Mouse (Mus musculus): ENCODE data around the gene Mthfr. TPM values are rescaled to one million over a fixed set of nuclear protein-coding genes. Genes with fewer than 3 reads are reported as not detected.

Gene Mthfr
- polyA plus RNA-seq, 1 experiment from 2014 or later, result 14.6 TPM

DNA sequence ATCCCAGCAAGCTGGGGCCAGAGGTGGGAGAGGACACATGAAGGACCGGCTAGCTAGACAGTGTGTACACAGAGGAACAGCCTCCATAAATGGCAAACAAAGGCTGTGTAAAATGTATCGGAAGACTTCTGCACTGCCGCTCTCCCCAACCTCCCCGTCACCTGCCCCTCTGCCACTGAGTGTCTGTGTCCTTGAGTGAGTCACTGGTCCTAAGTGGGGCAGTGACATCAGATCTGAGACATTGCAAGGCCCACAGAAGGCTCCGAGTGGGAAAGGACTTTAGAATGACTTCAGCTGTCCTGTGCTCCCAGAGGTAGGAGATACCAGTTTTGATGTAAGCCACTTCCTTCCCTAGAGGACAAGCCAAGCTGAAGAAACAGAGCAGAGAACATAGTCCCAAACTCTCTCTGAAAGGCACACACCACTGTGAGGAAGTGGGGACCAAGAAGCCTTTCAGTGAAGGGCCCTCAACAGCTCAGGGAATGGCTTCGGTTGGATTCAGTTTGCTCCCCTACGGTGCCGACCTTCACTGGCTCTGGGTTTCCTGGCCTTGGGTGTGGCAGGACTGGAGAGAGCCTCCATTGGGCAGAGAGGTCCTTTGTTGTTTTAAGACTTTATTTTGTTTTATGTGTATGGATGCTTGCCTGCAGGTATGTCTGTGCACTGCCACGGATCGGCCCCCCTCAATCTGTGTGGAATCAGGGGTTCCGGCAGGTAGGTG, 53.8 kb downstream of the Mthfr start:
- ATAC-seq (replicated peaks; ENCODE audit: low FRiP score, low read depth) (no peak), DNase-seq (ENCODE audit: low spot score) (no peak)
- 90% methylated on average over 11 of the region's 11 CpGs for WGBS
- Histone ChIP-seq H3K27me3 (ENCODE audit: insufficient read depth, low read length) (no peaks in the 10 kb centered on the region), H3K4me3 (replicated peaks; ENCODE audit: low read depth, low read length) (no peak overlapping the region), H3K9me3 (replicated peaks; ENCODE audit: low read length) (no peaks in the 10 kb centered on the region), H3K9ac (ENCODE audit: low read depth, low read length) (no peak overlapping the region), H3K27ac (no peak overlapping the region), H3K4me1 (replicated peaks; ENCODE audit: insufficient read depth, low read length) (no peaks in the 10 kb centered on the region), H3K4me2 (ENCODE audit: low read length) (no peak overlapping the region), H3K36me3 (ENCODE audit: insufficient read depth, low read length) (no peaks in the 10 kb centered on the region)
- TF ChIP-seq CTCF (IDR thresholded peaks at IDR 0.05; ENCODE audit: low read depth), result no peak

- no peak overlapping the region for H3K27ac ChIP-seq
- no peak overlapping the region for H3K4me3 ChIP-seq (replicated peaks; ENCODE audit: low read depth, low read length)
- no peaks in the 10 kb centered on the region for H3K27me3 ChIP-seq (ENCODE audit: insufficient read depth, low read length)
- no peaks in the 10 kb centered on the region for H3K9me3 ChIP-seq (replicated peaks; ENCODE audit: low read length)
- no peak overlapping the region for H3K4me2 ChIP-seq (ENCODE audit: low read length)
- H3K36me3 ChIP-seq (ENCODE audit: insufficient read depth, low read length), result no peaks in the 10 kb centered on the region
- no peaks in the 10 kb centered on the region for H3K4me1 ChIP-seq (replicated peaks; ENCODE audit: insufficient read depth, low read length)
- ATAC-seq (replicated peaks; ENCODE audit: low FRiP score, low read depth) (no peak), DNase-seq (ENCODE audit: low spot score) (peak; percentile 11)
- peak; percentile 22; the same call in 1 of the 2 replicates for TF ChIP-seq CTCF (IDR thresholded peaks at IDR 0.05; ENCODE audit: low read depth)
- 84% methylated on average over 5 of the region's 5 CpGs for WGBS
- H3K9ac ChIP-seq (ENCODE audit: low read depth, low read length), result no peak overlapping the region
Observed at GRCm38 (mm10) chr4:148094161-148094560, 55.3 kb downstream of the Mthfr start.

DNA sequence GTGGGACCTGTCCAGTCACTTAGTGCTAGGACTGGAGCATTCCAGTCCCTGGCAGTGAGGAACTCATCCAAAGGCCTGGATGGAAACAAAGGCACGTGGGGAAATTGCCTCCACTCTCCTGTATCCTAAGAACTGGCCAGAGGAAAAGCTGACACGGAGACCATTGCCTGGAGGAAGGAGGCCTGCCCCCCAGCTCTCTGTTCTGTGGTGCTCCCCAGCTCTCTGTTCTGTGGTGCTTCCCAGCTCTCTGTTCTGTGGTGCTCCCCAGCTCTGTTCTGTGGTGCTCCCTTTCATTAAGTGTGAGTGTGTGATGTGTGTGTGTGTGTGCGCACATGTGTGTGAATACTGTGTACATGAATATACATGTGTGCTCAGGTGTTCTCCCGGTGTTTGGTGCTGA, 56.2 kb downstream of the Mthfr start:
- Histone ChIP-seq H3K4me2 (ENCODE audit: low read length) (no peak overlapping the region), H3K9me3 (replicated peaks; ENCODE audit: low read length) (no peaks in the 10 kb centered on the region), H3K9ac (ENCODE audit: low read depth, low read length) (no peak overlapping the region), H3K4me1 (replicated peaks; ENCODE audit: insufficient read depth, low read length) (no peaks in the 10 kb centered on the region), H3K27ac (no peak overlapping the region), H3K36me3 (ENCODE audit: insufficient read depth, low read length) (no peaks in the 10 kb centered on the region), H3K27me3 (ENCODE audit: insufficient read depth, low read length) (no peaks in the 10 kb centered on the region), H3K4me3 (replicated peaks; ENCODE audit: low read depth, low read length) (no peak overlapping the region)
- DNase-seq (ENCODE audit: low spot score) (no peak), ATAC-seq (replicated peaks; ENCODE audit: low FRiP score, low read depth) (no peak)
- 74% methylated on average over 4 of the region's 4 CpGs for WGBS
- TF ChIP-seq CTCF (IDR thresholded peaks at IDR 0.05; ENCODE audit: low read depth), result no peak

- Histone ChIP-seq H3K9me3 (replicated peaks; ENCODE audit: low read length) (no peaks in the 10 kb centered on the region), H3K27me3 (ENCODE audit: insufficient read depth, low read length) (no peaks in the 10 kb centered on the region), H3K4me1 (replicated peaks; ENCODE audit: insufficient read depth, low read length) (no peaks in the 10 kb centered on the region), H3K9ac (ENCODE audit: low read depth, low read length) (no peak overlapping the region), H3K27ac (no peak overlapping the region), H3K36me3 (ENCODE audit: insufficient read depth, low read length) (no peaks in the 10 kb centered on the region), H3K4me3 (replicated peaks; ENCODE audit: low read depth, low read length) (no peak overlapping the region), H3K4me2 (ENCODE audit: low read length) (no peak overlapping the region)
- no peak for TF ChIP-seq CTCF (IDR thresholded peaks at IDR 0.05; ENCODE audit: low read depth)
- DNase-seq (ENCODE audit: low spot score) (no peak), ATAC-seq (replicated peaks; ENCODE audit: low FRiP score, low read depth) (no peak)
- WGBS, result 88% methylated on average over 2 of the region's 2 CpGs
Observed at GRCm38 (mm10) chr4:148097936-148098335, 59.1 kb downstream of the Mthfr start.

DNA sequence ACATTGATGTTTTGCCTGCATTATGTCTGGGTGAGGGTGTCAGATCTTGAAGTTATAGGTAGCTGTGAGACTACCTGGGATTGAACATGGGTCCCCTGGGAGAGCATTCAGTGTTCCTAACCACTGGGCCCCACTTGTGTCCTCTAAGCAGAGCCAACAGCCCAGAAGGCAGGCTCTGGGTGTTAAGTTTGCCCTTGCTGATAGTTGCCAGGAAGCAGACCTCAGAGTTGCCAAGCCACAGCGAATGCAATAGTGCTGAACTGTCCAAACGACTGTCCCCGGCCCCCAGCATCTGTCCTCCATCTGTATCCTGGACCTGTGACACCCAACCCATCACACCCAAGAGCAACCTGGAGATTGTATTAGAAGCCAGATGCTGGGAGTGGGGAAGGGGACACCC, 59.8 kb downstream of the Mthfr start:
- no peak overlapping the region for H3K9ac ChIP-seq (ENCODE audit: low read depth, low read length)
- ATAC-seq (replicated peaks; ENCODE audit: low FRiP score, low read depth) (no peak), DNase-seq (ENCODE audit: low spot score) (no peak)
- no peaks in the 10 kb centered on the region for H3K4me1 ChIP-seq (replicated peaks; ENCODE audit: insufficient read depth, low read length)
- no peaks in the 10 kb centered on the region for H3K27me3 ChIP-seq (ENCODE audit: insufficient read depth, low read length)
- H3K36me3 ChIP-seq (ENCODE audit: insufficient read depth, low read length), result no peaks in the 10 kb centered on the region
- no peak overlapping the region for H3K4me2 ChIP-seq (ENCODE audit: low read length)
- WGBS, result 65% methylated on average over 3 of the region's 3 CpGs
- H3K27ac ChIP-seq, result no peak overlapping the region
- no peaks in the 10 kb centered on the region for H3K9me3 ChIP-seq (replicated peaks; ENCODE audit: low read length)
- no peak overlapping the region for H3K4me3 ChIP-seq (replicated peaks; ENCODE audit: low read depth, low read length)
- no peak for TF ChIP-seq CTCF (IDR thresholded peaks at IDR 0.05; ENCODE audit: low read depth)

GRCm38 (mm10) chr4:148101801-148102527, 63.1 kb downstream of the Mthfr start:
- no peaks in the 10 kb centered on the region for H3K36me3 ChIP-seq (ENCODE audit: insufficient read depth, low read length)
- peak overlapping the region; percentile 61 for H3K4me2 ChIP-seq (ENCODE audit: low read length)
- 17% methylated on average over 29 of the region's 29 CpGs for WGBS
- DNase-seq (ENCODE audit: low spot score), result peak; percentile 74
- H3K27ac ChIP-seq, result no peak overlapping the region
- peak; percentile 69 for TF ChIP-seq CTCF (IDR thresholded peaks at IDR 0.05; ENCODE audit: low read depth)
- no peaks in the 10 kb centered on the region for H3K4me1 ChIP-seq (replicated peaks; ENCODE audit: insufficient read depth, low read length)
- peak overlapping the region; percentile 40; the same call in 1 of the 2 replicates for H3K9ac ChIP-seq (ENCODE audit: low read depth, low read length)
- peak overlapping the region; percentile 9; the same call in 1 of the 2 replicates for H3K4me3 ChIP-seq (replicated peaks; ENCODE audit: low read depth, low read length)
- no peaks in the 10 kb centered on the region for H3K9me3 ChIP-seq (replicated peaks; ENCODE audit: low read length)
- ATAC-seq (replicated peaks; ENCODE audit: low FRiP score, low read depth), result peak; percentile 77
- H3K27me3 ChIP-seq (ENCODE audit: insufficient read depth, low read length), result no peaks in the 10 kb centered on the region

Measured in kidney, postnatal 0 days (tissue).